13 mouse cellular contexts compared by ENCODE assay signal in genomic region chr3:55320572-55320971, GRCm38 (mm10).
"Had no signal": no experiment of that assay in that cellular context is flagged by ENCODE, and none has a peak within 500 bp of the region (broad histone marks: within the 10 kb centered on the region; RNA-seq: fewer than 3 reads in every experiment).

No protein-coding gene starts in this region.

- H3K27me3 ChIP-seq: kidney, embryonic 15.5 days; limb, embryonic 13.5 days; midbrain, embryonic 12.5 days; stomach, embryonic 15.5 days had no signal

- DNase-seq: kidney, postnatal 14 days; layer of hippocampus, postnatal 36 days; left cerebral cortex, postnatal 4 days; lung, embryonic 14.5 days; lung, postnatal 14 days; right cerebral cortex, postnatal 14 days; thymus, adult 2 months; thymus, postnatal 25 days had no signal

- ATAC-seq: midbrain, embryonic 16.5 days had no signal

- H3K4me1 ChIP-seq: kidney, embryonic 15.5 days; limb, embryonic 13.5 days; midbrain, embryonic 12.5 days; stomach, embryonic 15.5 days had no signal

- H3K4me3 ChIP-seq: kidney, embryonic 15.5 days; limb, embryonic 13.5 days; midbrain, embryonic 12.5 days; stomach, embryonic 15.5 days had no signal
